Mouse (Mus musculus) megakaryocyte, adult 5-6 weeks (primary cell): Measurements from ENCODE around the gene Vwa8. TPM values are rescaled to one million over a fixed set of nuclear protein-coding genes. Genes with fewer than 3 reads are reported as not detected.

Source experiments
- ATAC-seq: 2 replicates; pipeline ENCODE4 v1.8.0; 2016; ENCODE audit warnings: mild to moderate bottlenecking, inconsistent platforms; ENCODE audit not compliant: poor library complexity, severe bottlenecking
- total RNA-seq, 2 experiments: library from RNA; stranded (forward) in 1 of 2; stranded (reverse) in 1 of 2; fragments of 153-499, 151-499 nt in 1 of 2; fragments of 221-1000, 200-1000 nt in 1 of 2; gene quantifications; 2 replicates each; pipeline versions ENCODE4 v1.2.3 to v1.2.4; 2015 to 2017

Gene Vwa8
- total RNA-seq, 2 experiments from 2014 or later: 7.5 to 9.0 TPM

GRCm38 (mm10) chr14:79139918-79140825 lies 291.3 kb downstream of the Vwa8 start:
- ATAC-seq: peak; percentile 90

GRCm38 (mm10) chr14:79140826-79141219 lies 292.0 kb downstream of the Vwa8 start:
- ATAC-seq: no peak

- no peak for ATAC-seq
These were observed 293.5 kb downstream of the Vwa8 start for GRCm38 (mm10) chr14:79142342-79142741.

GRCm38 (mm10) chr14:79143696-79144095 lies 294.8 kb downstream of the Vwa8 start:
- ATAC-seq: no peak

GRCm38 (mm10) chr14:79144278-79145224 lies 295.7 kb downstream of the Vwa8 start:
- ATAC-seq: no peak

GRCm38 (mm10) chr14:79151711-79152110 lies 302.9 kb downstream of the Vwa8 start:
- no peak for ATAC-seq

GRCm38 (mm10) chr14:79153896-79154295 lies 305.0 kb downstream of the Vwa8 start:
- ATAC-seq: no peak

- no peak for ATAC-seq
These were observed 306.1 kb downstream of the Vwa8 start for GRCm38 (mm10) chr14:79154961-79155360.

GRCm38 (mm10) chr14:79156526-79157411 lies 307.9 kb downstream of the Vwa8 start:
- ATAC-seq: no peak

- ATAC-seq: no peak
These were observed 308.8 kb downstream of the Vwa8 start for GRCm38 (mm10) chr14:79157451-79158218.

GRCm38 (mm10) chr14:79158219-79158521 lies 309.3 kb downstream of the Vwa8 start:
- no peak for ATAC-seq

GRCm38 (mm10) chr14:79158673-79159200 lies 309.9 kb downstream of the Vwa8 start:
- no peak for ATAC-seq

- no peak for ATAC-seq
These were observed 310.6 kb downstream of the Vwa8 start for GRCm38 (mm10) chr14:79159451-79159850.

GRCm38 (mm10) chr14:79160486-79160885 lies 311.6 kb downstream of the Vwa8 start:
- no peak for ATAC-seq

- no peak for ATAC-seq
These were observed 312.1 kb downstream of the Vwa8 start for GRCm38 (mm10) chr14:79160966-79161365.

- no peak for ATAC-seq
These were observed 312.9 kb downstream of the Vwa8 start for GRCm38 (mm10) chr14:79161741-79162140.

- ATAC-seq: no peak
These were observed 313.8 kb downstream of the Vwa8 start for GRCm38 (mm10) chr14:79162678-79163077.

- no peak for ATAC-seq
These were observed 315.5 kb downstream of the Vwa8 start for GRCm38 (mm10) chr14:79164334-79164733.

GRCm38 (mm10) chr14:79164925-79165324 lies 316.1 kb downstream of the Vwa8 start:
- ATAC-seq: peak; percentile 47; the same call in 1 of the 2 replicates

GRCm38 (mm10) chr14:79174526-79174925 lies 325.7 kb downstream of the Vwa8 start:
- ATAC-seq: no peak
